Mouse (Mus musculus) cortical plate, adult 2 months (tissue): ENCODE measurements at regions not wholly inside any gene's neighbourhood (a gene's known extent, or its start where the extent isn't known, plus 50 kb on each side); places are given as distances from the start of the nearest gene placed in this dataset.

Experiments used
- CTCF ChIP-seq: fragments of 200-500 bp; IDR thresholded peaks from 2 replicates; pipeline ENCODE4 v1.5.1; 2011; ENCODE audit warnings: mild to moderate bottlenecking, control low read depth, low read length; ENCODE audit not compliant: insufficient read depth; ENCODE audit errors: extremely low read depth
- POLR2A ChIP-seq: fragments of 200-500 bp; IDR thresholded peaks from 2 replicates; pipeline ENCODE4 v1.6.1; 2011; ENCODE audit warnings: mild to moderate bottlenecking, low read length, control low read depth; ENCODE audit not compliant: insufficient read depth; ENCODE audit errors: extremely low read depth

DNA sequence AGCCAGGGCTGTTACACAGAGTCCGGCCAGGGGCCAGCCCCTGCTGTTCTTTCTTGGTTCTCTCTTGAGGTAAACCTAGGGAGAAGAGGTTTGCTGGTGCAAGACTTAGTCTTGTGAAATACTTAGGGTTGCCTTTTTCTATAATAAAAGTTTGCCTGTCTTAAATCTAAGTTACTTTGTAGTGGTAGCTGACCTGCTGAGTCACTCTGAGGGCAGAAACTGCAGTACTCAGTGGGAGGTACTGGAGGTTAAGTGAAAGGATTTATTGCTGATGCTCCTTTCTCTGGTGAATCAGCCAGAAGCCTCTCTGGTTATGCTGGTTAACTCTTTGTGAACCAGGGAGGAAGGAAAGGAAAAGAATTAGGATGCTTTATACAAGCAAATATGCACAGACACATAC lies 107.3 kb upstream of the Arhgap20 start:
- TF ChIP-seq CTCF (no peak), POLR2A (no peak)
